Comparison of ENCODE assay signal across 37 mouse cellular contexts in genomic region chr5:104085366-104085765, GRCm38 (mm10). TPM values are rescaled to one million over a fixed set of nuclear protein-coding genes. Genes with fewer than 3 reads are reported as not detected.
"Had no signal": no experiment of that assay in that cellular context is flagged by ENCODE, and none has a peak within 500 bp of the region (broad histone marks: within the 10 kb centered on the region; RNA-seq: fewer than 3 reads in every experiment).

No protein-coding gene starts in this region.

- H3K4me1 ChIP-seq: heart, embryonic 15.5 days; hindbrain, embryonic 13.5 days; hindbrain, embryonic 15.5 days; limb, embryonic 10.5 days; liver, embryonic 13.5 days; liver, embryonic 15.5 days had no signal

- H3K9ac ChIP-seq: heart, embryonic 13.5 days; heart, embryonic 15.5 days; hindbrain, embryonic 13.5 days; hindbrain, embryonic 15.5 days; limb, embryonic 12.5 days; liver, embryonic 13.5 days; liver, embryonic 15.5 days had no signal

- H3K4me3 ChIP-seq: heart, adult 2 months; heart, embryonic 13.5 days; heart, embryonic 15.5 days; hindbrain, embryonic 13.5 days; hindbrain, embryonic 15.5 days; left cerebral cortex, adult 2 months; limb, embryonic 10.5 days; limb, embryonic 12.5 days; liver, embryonic 13.5 days; liver, embryonic 15.5 days had no signal

- DNase-seq: gastrocnemius, postnatal 14 days; gastrocnemius, postnatal 36 days; heart, adult 2 months; heart, postnatal 14 days; heart, postnatal 36 days; kidney, adult 11 months; kidney, adult 8-10 months; kidney, postnatal 10 days; kidney, postnatal 25 days; kidney, postnatal 4 days; liver; liver, embryonic 13.5 days had no signal

- H3K27ac ChIP-seq: heart, adult 2 months; heart, embryonic 13.5 days; heart, embryonic 15.5 days; hindbrain, embryonic 13.5 days; hindbrain, embryonic 15.5 days; hindbrain, postnatal 0 days; left cerebral cortex, adult 2 months; limb, embryonic 10.5 days; limb, embryonic 12.5 days; liver, embryonic 13.5 days; liver, embryonic 15.5 days had no signal

- H3K36me3 ChIP-seq: limb, embryonic 10.5 days; limb, embryonic 12.5 days; liver, embryonic 13.5 days; liver, embryonic 15.5 days had no signal

- H3K9me3 ChIP-seq: heart, embryonic 15.5 days; hindbrain, embryonic 13.5 days; hindbrain, embryonic 15.5 days; limb, embryonic 10.5 days; limb, embryonic 12.5 days; liver, embryonic 13.5 days; liver, embryonic 15.5 days had no signal

- H3K4me2 ChIP-seq: heart, embryonic 11.5 days; heart, embryonic 13.5 days; heart, embryonic 15.5 days; hindbrain, embryonic 13.5 days; hindbrain, embryonic 15.5 days; limb, embryonic 12.5 days; liver, embryonic 11.5 days; liver, embryonic 13.5 days; liver, embryonic 15.5 days had no signal

- ATAC-seq: hindbrain, postnatal 0 days; intestine, embryonic 16.5 days had no signal

- H3K27me3 ChIP-seq: heart, embryonic 13.5 days; heart, embryonic 15.5 days; hindbrain, embryonic 13.5 days; hindbrain, embryonic 15.5 days; limb, embryonic 12.5 days; liver, embryonic 13.5 days; liver, embryonic 15.5 days had no signal

RNA-seq across cellular contexts. Expression of gene Gm17660, which starts 8.0 kb away (rescaled TPM):
- total RNA-seq: gastrocnemius, adult 18-20 months; gastrocnemius, adult 8-10 months; gastrocnemius, postnatal 14 days; heart, adult 2 months; heart, postnatal 14 days; heart, postnatal 36 days; hematopoietic stem cell, adult 5-6 weeks; layer of hippocampus, adult 18-20 months; layer of hippocampus, postnatal 10 days; left cerebral cortex, adult 2 months; left cerebral cortex, postnatal 14 days had no signal
- polyA plus RNA-seq: gonadal fat pad, adult 2 months; heart, adult 2 months; heart, embryonic 11.5 days; heart, embryonic 13.5 days; heart, postnatal 0 days; hindbrain, embryonic 11.5 days; hindbrain, embryonic 13.5 days; hindbrain, embryonic 15.5 days; intestine, embryonic 14.5 days; intestine, embryonic 16.5 days; kidney, embryonic 14.5 days; kidney, embryonic 16.5 days; limb, embryonic 10.5 days; limb, embryonic 12.5 days; limb, embryonic 14.5 days; liver, embryonic 11.5 days; liver, embryonic 13.5 days; liver, embryonic 15.5 days had no signal

RNA-seq across cellular contexts. Expression of gene Sparcl1, which starts 28.2 kb away (rescaled TPM):
- total RNA-seq: hematopoietic stem cell, adult 5-6 weeks had no signal
